Mouse (Mus musculus) embryonic fibroblast, embryonic 13.5 days (primary cell): Measurements from ENCODE around the gene Rem1. TPM values are rescaled to one million over a fixed set of nuclear protein-coding genes. Genes with fewer than 3 reads are reported as not detected.

Experiments
- H3K27ac ChIP-seq: 2 replicates; pipeline ENCODE4 v1.5.1; 2012; ENCODE audit warnings: low read length, control low read depth, inconsistent platforms; ENCODE audit not compliant: insufficient read depth
- H3K4me1 ChIP-seq: 2 replicates; pipeline ENCODE4 v1.6.1; 2011; ENCODE audit warnings: low read length; ENCODE audit not compliant: control insufficient read depth, insufficient read depth
- H3K4me3 ChIP-seq: 2 replicates; pipeline ENCODE4 v1.5.1; 2011; ENCODE audit warnings: mild to moderate bottlenecking, control low read depth, low read length; ENCODE audit not compliant: insufficient read depth
- CTCF ChIP-seq: IDR thresholded peaks from 2 replicates; pipeline ENCODE4 v1.5.1; 2011; ENCODE audit warnings: mild to moderate bottlenecking, control low read depth, low read length, moderate library complexity, borderline replicate concordance; ENCODE audit not compliant: insufficient read depth
- POLR2A ChIP-seq: IDR thresholded peaks from 2 replicates; pipeline ENCODE4 v1.6.1; 2011; ENCODE audit warnings: low read depth, mild to moderate bottlenecking, control low read depth, low read length, moderate library complexity
- polyA plus RNA-seq: library from polyadenylated mRNA; stranded (reverse); fragments of >200 nt; gene quantifications from 2 replicates; pipeline ENCODE4 v1.2.4, GENCODE M21; 2011; ENCODE audit warnings: low read depth; ENCODE audit not compliant: missing spikeins, insufficient read length

Gene Rem1
- polyA plus RNA-seq, 1 experiment = 3.9 TPM

DNA sequence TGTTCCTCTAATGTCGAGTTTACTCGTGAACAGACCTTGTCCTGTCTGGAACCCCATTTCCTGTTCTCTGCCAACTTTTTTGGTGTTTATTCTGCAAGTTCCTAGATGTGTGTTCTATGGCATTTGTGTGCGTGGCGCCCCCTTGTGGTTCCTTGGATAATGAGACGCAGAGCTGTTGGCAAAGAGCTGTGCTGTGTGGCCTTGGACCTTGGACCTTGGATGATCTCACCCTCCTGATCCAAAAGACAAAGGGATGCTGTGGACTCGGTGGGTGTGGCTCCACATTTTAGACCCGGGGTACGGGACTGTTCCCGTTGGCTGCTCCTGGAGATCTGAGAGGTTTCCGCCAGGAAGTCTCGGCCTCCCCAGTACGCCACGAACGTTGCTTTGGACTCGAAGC is 22.7 kb upstream of the Rem1 start, which contains the start of gene Defb36:
Gene Defb36, plus strand, starts transcription at position 271 of the 400 bp plus-strand sequence.
- TF ChIP-seq POLR2A (no peak), CTCF (no peak)
- Histone ChIP-seq H3K4me3 (no peak within 1 kb of the TSS), H3K4me1 (no peaks in the 10 kb centered on the region; the same call in 1 of the 2 replicates), H3K27ac (no peak within 1 kb of the TSS)

- no peak for TF ChIP-seq POLR2A
- TF ChIP-seq CTCF = no peak
Measured at GRCm38 (mm10) chr2:152607746-152608145, 19.0 kb upstream of the Rem1 start.

GRCm38 (mm10) chr2:152608719-152609118 is 18.0 kb upstream of the Rem1 start:
- Histone ChIP-seq H3K27ac (no peak overlapping the region), H3K4me3 (no peak overlapping the region), H3K4me1 (no peaks in the 10 kb centered on the region; the same call in 1 of the 2 replicates)
- TF ChIP-seq CTCF = no peak
- TF ChIP-seq POLR2A = no peak

More at GRCm38 (mm10) chr2:152607746-152608145, 19.0 kb upstream of the Rem1 start:
- Histone ChIP-seq H3K4me3 (no peak overlapping the region), H3K4me1 (no peaks in the 10 kb centered on the region; the same call in 1 of the 2 replicates), H3K27ac (no peak overlapping the region)

GRCm38 (mm10) chr2:152612193-152612592 is 14.6 kb upstream of the Rem1 start:
- Histone ChIP-seq H3K4me3 (no peak overlapping the region), H3K27ac (no peak overlapping the region), H3K4me1 (no peaks in the 10 kb centered on the region; the same call in 1 of the 2 replicates)
- no peak for TF ChIP-seq CTCF
- no peak for TF ChIP-seq POLR2A

- no peak overlapping the region for H3K4me3 ChIP-seq
- no peaks in the 10 kb centered on the region for H3K4me1 ChIP-seq
- TF ChIP-seq CTCF = 0 out of 2 replicates have a peak, but pooled peaks have one; percentile 3
- TF ChIP-seq POLR2A = no peak
- no peak overlapping the region for H3K27ac ChIP-seq
Measured at GRCm38 (mm10) chr2:152615563-152615962, 11.2 kb upstream of the Rem1 start.

DNA sequence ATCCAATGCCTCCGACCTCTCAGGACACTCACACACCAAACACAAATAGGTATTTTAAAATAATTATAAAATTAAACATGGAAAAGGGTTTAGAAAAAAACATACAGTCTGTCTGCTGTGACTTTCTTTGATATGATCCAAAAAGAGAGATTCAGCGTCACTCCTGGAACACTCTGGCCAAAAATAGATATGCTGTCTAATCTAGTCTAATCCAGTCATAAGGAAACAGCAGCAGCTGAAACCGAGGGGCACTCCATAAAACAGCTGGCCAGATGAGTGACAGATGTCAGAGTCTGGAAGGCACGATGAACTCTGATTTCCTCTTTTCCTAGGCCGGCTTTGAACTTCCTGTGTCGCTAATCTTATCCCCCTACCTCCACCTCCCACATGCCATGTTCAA is 10.3 kb upstream of the Rem1 start:
- no peak overlapping the region for H3K27ac ChIP-seq
- no peaks in the 10 kb centered on the region for H3K4me1 ChIP-seq
- TF ChIP-seq CTCF = no peak
- TF ChIP-seq POLR2A = no peak
- H3K4me3 ChIP-seq = no peak overlapping the region

- TF ChIP-seq POLR2A (no peak), CTCF (0 out of 2 replicates have a peak, but pooled peaks have one; percentile 6)
- H3K4me1 ChIP-seq = no peaks in the 10 kb centered on the region
- no peak overlapping the region for H3K27ac ChIP-seq
- H3K4me3 ChIP-seq = no peak overlapping the region
Measured at GRCm38 (mm10) chr2:152617374-152617773, 9.4 kb upstream of the Rem1 start.

- Histone ChIP-seq H3K4me3 (no peak overlapping the region), H3K4me1 (no peaks in the 10 kb centered on the region), H3K27ac (no peak overlapping the region)
- TF ChIP-seq POLR2A (no peak), CTCF (no peak)
Measured at GRCm38 (mm10) chr2:152620367-152621134, 6.2 kb upstream of the Rem1 start.

DNA sequence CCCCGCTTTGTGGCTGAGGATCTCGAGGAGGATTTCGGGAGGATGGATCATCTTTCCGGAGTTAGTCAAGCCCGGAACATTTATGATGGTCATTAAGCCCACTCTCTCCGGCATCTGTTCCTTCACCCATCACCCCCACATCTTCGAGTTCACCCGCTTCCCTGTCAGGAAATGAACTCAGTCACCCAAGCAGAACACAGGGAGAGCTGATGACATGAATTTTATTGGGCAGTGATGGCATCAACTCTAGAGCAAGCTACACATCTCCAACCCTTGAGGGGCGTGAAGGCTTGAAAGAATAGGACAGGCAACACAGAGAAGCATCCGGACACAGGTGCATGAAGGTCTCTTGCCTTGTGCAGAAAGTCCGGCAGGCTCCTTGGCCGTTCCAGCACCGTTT is 4.6 kb upstream of the Rem1 start:
- no peak for TF ChIP-seq POLR2A
- no peak overlapping the region for H3K4me3 ChIP-seq
- H3K4me1 ChIP-seq = no peaks in the 10 kb centered on the region
- H3K27ac ChIP-seq = no peak overlapping the region

GRCm38 (mm10) chr2:152622953-152623352 is 3.8 kb upstream of the Rem1 start, which contains the start of gene Defb25:
Defb25 (minus strand) TSS chr2:152623053.
- Histone ChIP-seq H3K27ac (no peak within 1 kb of the TSS), H3K4me1 (no peaks in the 10 kb centered on the region), H3K4me3 (no peak within 1 kb of the TSS)
- no peak for TF ChIP-seq POLR2A
- TF ChIP-seq CTCF = no peak
